Mouse (Mus musculus): ENCODE measurements around the gene E130311K13Rik. TPM values are rescaled to one million over a fixed set of nuclear protein-coding genes. Genes with fewer than 3 reads are reported as not detected.

Gene E130311K13Rik
- polyA plus RNA-seq, 1 experiment: 2.3 TPM

DNA sequence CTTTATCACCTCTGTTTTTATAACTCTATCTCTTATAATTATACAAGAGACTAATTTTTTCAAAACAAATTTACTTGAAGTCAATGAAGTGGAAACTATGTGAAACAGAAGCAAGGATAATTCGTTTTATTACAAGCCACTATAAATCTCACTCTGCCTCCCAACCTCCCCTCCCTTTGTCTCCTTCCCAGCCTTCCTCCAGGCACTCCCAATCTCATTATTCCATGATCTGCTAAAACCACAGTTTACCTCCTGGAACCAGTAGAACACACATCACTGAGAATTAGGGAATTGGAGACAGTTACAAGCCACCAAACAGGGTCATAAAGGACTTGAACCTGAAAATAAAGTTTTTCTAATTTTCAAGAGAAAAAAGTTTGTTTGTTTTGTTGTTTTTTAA lies 32.1 kb downstream of the E130311K13Rik start:
- peaks cover 6% of the 10 kb centered on the region; the same call in 1 of the 2 replicates for H3K4me1 ChIP-seq (replicated peaks; ENCODE audit: control insufficient read depth, insufficient read depth, low read length)
- H3K27ac ChIP-seq (ENCODE audit: control insufficient read depth, insufficient read depth, low read length): no peak overlapping the region
- TF ChIP-seq POLR2A (IDR thresholded peaks at IDR 0.05; ENCODE audit: control insufficient read depth, extremely low read depth, insufficient read depth, low read length, poor library complexity) (no peak), CTCF (IDR thresholded peaks at IDR 0.05; ENCODE audit: borderline replicate concordance, control insufficient read depth, extremely low read depth, insufficient read depth, low read length, poor library complexity) (no peak)
- WGBS: 86% methylated on average over 1 of the region's 1 CpGs
- no peak for DNase-seq
- no peaks in the 10 kb centered on the region for H3K36me3 ChIP-seq (ENCODE audit: control insufficient read depth, insufficient read depth, low read length)
- peaks cover 2% of the 10 kb centered on the region; the same call in 1 of the 2 replicates for H3K27me3 ChIP-seq (ENCODE audit: control insufficient read depth, insufficient read depth, low read length)
- H3K4me3 ChIP-seq (ENCODE audit: control insufficient read depth, insufficient read depth, low read length): no peak overlapping the region

DNA sequence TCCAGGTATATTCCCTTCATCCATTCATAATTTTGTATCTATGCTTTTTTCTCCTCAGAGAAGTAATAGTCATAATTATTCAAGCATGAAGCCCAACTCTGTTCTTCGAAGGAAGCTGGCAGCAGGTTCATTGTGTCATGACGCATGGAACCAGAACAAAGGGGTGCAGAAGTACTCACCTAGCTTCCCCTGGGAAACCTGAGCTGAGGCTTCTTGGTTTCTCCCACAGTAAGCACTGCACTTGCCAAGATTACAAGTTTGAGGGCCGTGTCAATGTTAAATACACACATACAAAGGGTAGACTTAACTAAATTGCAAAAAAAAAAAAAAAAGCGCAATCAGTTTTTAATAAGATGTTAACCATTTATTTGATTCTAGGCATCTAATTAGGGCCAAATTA lies 33.0 kb downstream of the E130311K13Rik start:
- Histone ChIP-seq H3K36me3 (ENCODE audit: control insufficient read depth, insufficient read depth, low read length) (no peaks in the 10 kb centered on the region), H3K27ac (ENCODE audit: control insufficient read depth, insufficient read depth, low read length) (no peak overlapping the region), H3K4me1 (replicated peaks; ENCODE audit: control insufficient read depth, insufficient read depth, low read length) (peaks cover 6% of the 10 kb centered on the region; the same call in 1 of the 2 replicates), H3K27me3 (ENCODE audit: control insufficient read depth, insufficient read depth, low read length) (peaks cover 2% of the 10 kb centered on the region; the same call in 1 of the 2 replicates), H3K4me3 (ENCODE audit: control insufficient read depth, insufficient read depth, low read length) (no peak overlapping the region)
- TF ChIP-seq CTCF (IDR thresholded peaks at IDR 0.05; ENCODE audit: borderline replicate concordance, control insufficient read depth, extremely low read depth, insufficient read depth, low read length, poor library complexity): no peak
- no peak for TF ChIP-seq POLR2A (IDR thresholded peaks at IDR 0.05; ENCODE audit: control insufficient read depth, extremely low read depth, insufficient read depth, low read length, poor library complexity)
- whole genome bisulfite sequencing: 90% methylated on average over 4 of the region's 4 CpGs
- DNase-seq: no peak

DNA sequence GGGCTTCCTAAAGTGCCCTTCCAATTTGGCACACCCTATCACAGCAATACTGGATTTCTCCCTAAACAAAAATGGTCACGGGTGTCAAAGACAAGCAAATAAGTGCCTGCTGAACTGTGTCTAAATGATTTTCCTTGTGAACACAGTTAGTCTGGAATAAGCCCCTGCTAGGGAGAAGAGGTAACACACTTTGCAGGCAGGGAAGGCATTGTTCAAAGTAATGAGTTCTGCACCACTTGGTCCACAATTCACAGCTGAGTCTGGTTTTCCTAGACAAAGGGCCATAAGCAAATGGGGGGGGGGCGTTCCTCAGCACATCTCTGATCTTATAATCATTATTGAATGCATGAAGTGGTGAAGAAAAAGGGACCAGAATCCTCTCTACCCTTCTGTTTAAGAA lies 33.5 kb downstream of the E130311K13Rik start:
- Histone ChIP-seq H3K4me3 (ENCODE audit: control insufficient read depth, insufficient read depth, low read length) (no peak overlapping the region), H3K27ac (ENCODE audit: control insufficient read depth, insufficient read depth, low read length) (no peak overlapping the region), H3K27me3 (ENCODE audit: control insufficient read depth, insufficient read depth, low read length) (peaks cover 2% of the 10 kb centered on the region; the same call in 1 of the 2 replicates), H3K4me1 (replicated peaks; ENCODE audit: control insufficient read depth, insufficient read depth, low read length) (peaks cover 6% of the 10 kb centered on the region; the same call in 1 of the 2 replicates), H3K36me3 (ENCODE audit: control insufficient read depth, insufficient read depth, low read length) (no peaks in the 10 kb centered on the region)
- DNase-seq: no peak
- TF ChIP-seq CTCF (IDR thresholded peaks at IDR 0.05; ENCODE audit: borderline replicate concordance, control insufficient read depth, extremely low read depth, insufficient read depth, low read length, poor library complexity) (no peak), POLR2A (IDR thresholded peaks at IDR 0.05; ENCODE audit: control insufficient read depth, extremely low read depth, insufficient read depth, low read length, poor library complexity) (no peak)
- WGBS: 89% methylated on average over 2 of the region's 2 CpGs

DNA sequence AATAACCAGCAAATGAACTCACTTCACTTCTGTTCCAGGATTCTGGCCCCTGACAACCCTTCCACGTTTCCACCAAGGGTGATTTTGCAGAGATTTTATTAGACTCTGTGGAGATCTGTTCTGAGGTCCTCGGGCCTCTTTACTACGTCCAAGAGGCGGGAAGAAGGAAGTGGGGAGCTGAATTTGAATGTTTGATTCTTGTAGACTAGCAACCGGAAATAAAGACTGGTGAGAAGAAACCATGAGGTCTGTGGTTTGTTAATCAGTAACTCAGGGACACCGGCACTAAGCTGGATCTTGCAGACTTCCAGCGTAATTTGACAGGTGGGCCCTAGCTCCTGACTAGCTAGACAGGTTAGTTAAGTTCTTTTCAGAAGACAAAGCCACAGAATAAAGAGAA lies 35.6 kb downstream of the E130311K13Rik start:
- no peak overlapping the region for H3K27ac ChIP-seq (ENCODE audit: control insufficient read depth, insufficient read depth, low read length)
- DNase-seq: peak; percentile 4
- no peak overlapping the region for H3K4me3 ChIP-seq (ENCODE audit: control insufficient read depth, insufficient read depth, low read length)
- TF ChIP-seq POLR2A (IDR thresholded peaks at IDR 0.05; ENCODE audit: control insufficient read depth, extremely low read depth, insufficient read depth, low read length, poor library complexity) (no peak), CTCF (IDR thresholded peaks at IDR 0.05; ENCODE audit: borderline replicate concordance, control insufficient read depth, extremely low read depth, insufficient read depth, low read length, poor library complexity) (no peak)
- 1% methylated on average over 7 of the region's 7 CpGs for WGBS
- H3K27me3 ChIP-seq (ENCODE audit: control insufficient read depth, insufficient read depth, low read length): no peaks in the 10 kb centered on the region; the same call in 1 of the 2 replicates
- H3K4me1 ChIP-seq (replicated peaks; ENCODE audit: control insufficient read depth, insufficient read depth, low read length): peaks cover 4% of the 10 kb centered on the region; the same call in 1 of the 2 replicates
- H3K36me3 ChIP-seq (ENCODE audit: control insufficient read depth, insufficient read depth, low read length): no peaks in the 10 kb centered on the region

DNA sequence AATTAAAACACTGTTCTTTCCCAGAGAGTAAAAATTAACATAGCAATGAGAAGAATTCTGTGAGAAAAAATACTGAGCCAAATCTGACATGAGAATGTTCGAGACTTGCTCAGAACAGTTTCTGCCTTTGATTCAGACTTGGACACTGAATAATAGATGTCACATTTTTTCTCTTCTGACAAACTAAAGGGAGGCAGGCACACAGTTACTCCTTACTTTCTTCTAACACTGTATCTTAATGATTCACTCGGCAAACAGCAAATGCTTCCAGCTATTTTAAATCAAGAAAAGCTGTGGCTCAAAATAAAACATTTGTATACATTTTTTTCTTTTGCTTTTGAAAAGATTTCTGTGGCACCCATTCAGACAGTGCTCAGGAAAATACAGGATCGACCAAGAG lies 37.1 kb downstream of the E130311K13Rik start:
- DNase-seq: no peak
- H3K4me3 ChIP-seq (ENCODE audit: control insufficient read depth, insufficient read depth, low read length): no peak overlapping the region
- peaks cover 2% of the 10 kb centered on the region; the same call in 1 of the 2 replicates for H3K4me1 ChIP-seq (replicated peaks; ENCODE audit: control insufficient read depth, insufficient read depth, low read length)
- H3K27ac ChIP-seq (ENCODE audit: control insufficient read depth, insufficient read depth, low read length): no peak overlapping the region
- TF ChIP-seq CTCF (IDR thresholded peaks at IDR 0.05; ENCODE audit: borderline replicate concordance, control insufficient read depth, extremely low read depth, insufficient read depth, low read length, poor library complexity) (no peak), POLR2A (IDR thresholded peaks at IDR 0.05; ENCODE audit: control insufficient read depth, extremely low read depth, insufficient read depth, low read length, poor library complexity) (no peak)
- H3K36me3 ChIP-seq (ENCODE audit: control insufficient read depth, insufficient read depth, low read length): no peaks in the 10 kb centered on the region
- no peaks in the 10 kb centered on the region for H3K27me3 ChIP-seq (ENCODE audit: control insufficient read depth, insufficient read depth, low read length)
- WGBS: 81% methylated on average over 3 of the region's 3 CpGs

DNA sequence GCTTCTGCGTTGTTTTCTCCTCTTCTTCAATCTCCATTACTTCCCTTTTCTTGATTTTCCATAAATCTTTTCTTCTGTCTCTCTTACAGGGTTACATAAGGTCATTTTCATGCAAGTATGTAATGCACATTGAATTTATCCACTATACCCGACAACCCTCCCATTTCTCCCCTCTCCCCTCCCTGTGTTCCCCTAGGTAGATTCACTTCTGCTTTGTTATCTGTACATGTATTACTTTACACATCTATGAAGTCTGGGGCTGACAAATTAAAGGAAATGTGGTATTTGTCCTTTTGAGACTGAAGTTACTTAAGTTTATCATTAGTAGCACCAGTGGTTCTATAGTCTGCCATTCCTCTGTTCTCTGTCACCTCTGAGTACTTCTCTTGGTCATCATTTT lies 48.2 kb downstream of the E130311K13Rik start:
- H3K36me3 ChIP-seq (ENCODE audit: control insufficient read depth, insufficient read depth, low read length): no peaks in the 10 kb centered on the region
- H3K27me3 ChIP-seq (ENCODE audit: control insufficient read depth, insufficient read depth, low read length): no peaks in the 10 kb centered on the region
- no peak for TF ChIP-seq CTCF (IDR thresholded peaks at IDR 0.05; ENCODE audit: borderline replicate concordance, control insufficient read depth, extremely low read depth, insufficient read depth, low read length, poor library complexity)
- TF ChIP-seq POLR2A (IDR thresholded peaks at IDR 0.05; ENCODE audit: control insufficient read depth, extremely low read depth, insufficient read depth, low read length, poor library complexity): no peak
- no peak for DNase-seq
- H3K4me3 ChIP-seq (ENCODE audit: control insufficient read depth, insufficient read depth, low read length): no peak overlapping the region
- no peak overlapping the region for H3K27ac ChIP-seq (ENCODE audit: control insufficient read depth, insufficient read depth, low read length)
- no peaks in the 10 kb centered on the region for H3K4me1 ChIP-seq (replicated peaks; ENCODE audit: control insufficient read depth, insufficient read depth, low read length)
- 35% methylated on average over 2 of the region's 2 CpGs for WGBS
